In genomic region chr5:127615459-127615858, GRCm38 (mm10) we compare ENCODE assay signal across 8 mouse cellular contexts. TPM values are rescaled to one million over a fixed set of nuclear protein-coding genes. Genes with fewer than 3 reads are reported as not detected.
A peak's percentile ranks its signal among the peaks of the same experiment; 100 is the strongest.
DNase-seq lines count a peak whose midpoint lies in the region; ATAC-seq and TF ChIP-seq lines count a peak whose summit lies in the region.

No protein-coding gene starts in this region.

- 66% methylated on average over 3 of the region's 3 CpGs for WGBS in heart, adult 2 months
- 83% methylated on average over 3 of the region's 3 CpGs for WGBS in hindbrain, embryonic 15.5 days
- 81% methylated on average over 3 of the region's 3 CpGs for WGBS in midbrain, embryonic 14.5 days

- no peak for DNase-seq in heart, adult 2 months
- DNase-seq in heart, postnatal 25 days (ENCODE audit: low spot score) = no peak
- DNase-seq in midbrain, embryonic 14.5 days = no peak
- no peak for DNase-seq in yolk sac, embryonic 10.5 days (ENCODE audit: low spot score)

- H3K4me1 ChIP-seq in heart, adult 2 months (ENCODE audit: control insufficient read depth, insufficient read depth, low read length) = peaks cover 28% of the 10 kb centered on the region
- peaks cover 21% of the 10 kb centered on the region for H3K4me1 ChIP-seq in cortical plate, adult 2 months (ENCODE audit: control insufficient read depth, insufficient read depth, low read length)
- peaks cover 44% of the 10 kb centered on the region for H3K4me1 ChIP-seq in hindbrain, embryonic 15.5 days (replicated peaks)
- H3K4me1 ChIP-seq in midbrain, embryonic 14.5 days (ENCODE audit: control insufficient read depth, insufficient read depth, low read length) = peaks cover 26% of the 10 kb centered on the region

- no peak for ATAC-seq in hindbrain, embryonic 15.5 days (ENCODE audit: low FRiP score, low read depth)
- ATAC-seq in midbrain, embryonic 14.5 days (ENCODE audit: low FRiP score, low TSS enrichment) = no peak
- ATAC-seq in frontal cortex, adult (ENCODE audit: low TSS enrichment) = no peak
- no peak for ATAC-seq in erythroid progenitor cell, adult 5-6 weeks (replicated peaks; ENCODE audit: low FRiP score, poor library complexity, severe bottlenecking)

- H3K36me3 ChIP-seq in heart, adult 2 months (ENCODE audit: control insufficient read depth, insufficient read depth, low read length) = peaks cover 7% of the 10 kb centered on the region
- no peaks in the 10 kb centered on the region for H3K36me3 ChIP-seq in hindbrain, embryonic 15.5 days
- no peaks in the 10 kb centered on the region for H3K36me3 ChIP-seq in midbrain, embryonic 14.5 days (ENCODE audit: control insufficient read depth, insufficient read depth, low read length)

- peaks cover 10% of the 10 kb centered on the region for H3K79me2 ChIP-seq in heart, adult 2 months (replicated peaks; ENCODE audit: control insufficient read depth, insufficient read depth, low read length)

- peak overlapping the region; percentile 96 for H3K4me2 ChIP-seq in hindbrain, embryonic 15.5 days
- H3K4me2 ChIP-seq in midbrain, embryonic 14.5 days (ENCODE audit: low read length) = peak overlapping the region; percentile 90

- no peaks in the 10 kb centered on the region for H3K27me3 ChIP-seq in heart, adult 2 months (ENCODE audit: control insufficient read depth, insufficient read depth, low read length)
- no peaks in the 10 kb centered on the region for H3K27me3 ChIP-seq in hindbrain, embryonic 15.5 days
- H3K27me3 ChIP-seq in midbrain, embryonic 14.5 days (ENCODE audit: control insufficient read depth, insufficient read depth, low read length) = no peaks in the 10 kb centered on the region

- TF ChIP-seq EP300 in heart, adult 2 months (IDR thresholded peaks at IDR 0.05; ENCODE audit: insufficient read depth, low read depth, low read length) = 0 out of 2 replicates have a peak, but pooled peaks have one; percentile 19

- no peak overlapping the region for H3K27ac ChIP-seq in heart, adult 2 months
- H3K27ac ChIP-seq in cortical plate, adult 2 months (ENCODE audit: insufficient read depth, low read length) = peak overlapping the region; percentile 69
- no peak overlapping the region for H3K27ac ChIP-seq in hindbrain, embryonic 15.5 days (replicated peaks)
- H3K27ac ChIP-seq in midbrain, embryonic 14.5 days (replicated peaks; ENCODE audit: low read depth, low read length) = no peak overlapping the region

- intact Hi-C loops in heart, adult 2 months (cut with DNase I) = no loop called here
- intact Hi-C loops in heart, postnatal 25 days (cut with DNase I) = no loop called here

- no peak for TF ChIP-seq CTCF in heart, adult 2 months (IDR thresholded peaks at IDR 0.05)
- TF ChIP-seq CTCF in cortical plate, adult 2 months (IDR thresholded peaks at IDR 0.05; ENCODE audit: extremely low read depth, insufficient read depth, low read length) = no peak

- peak overlapping the region; percentile 95; the same call in 1 of the 2 replicates for H3K4me3 ChIP-seq in heart, adult 2 months
- H3K4me3 ChIP-seq in cortical plate, adult 2 months (ENCODE audit: insufficient read depth, low read length) = peak overlapping the region; percentile 76
- H3K4me3 ChIP-seq in hindbrain, embryonic 15.5 days = peak overlapping the region; percentile 97
- peak overlapping the region; percentile 95 for H3K4me3 ChIP-seq in midbrain, embryonic 14.5 days (replicated peaks; ENCODE audit: low read depth, low read length)

- TF ChIP-seq POLR2A in heart, adult 2 months (IDR thresholded peaks at IDR 0.05; ENCODE audit: insufficient read depth, low read depth, low read length) = no peak
- no peak for TF ChIP-seq POLR2A in cortical plate, adult 2 months (IDR thresholded peaks at IDR 0.05; ENCODE audit: extremely low read depth, insufficient read depth, low read length)

- no peaks in the 10 kb centered on the region for H3K9me3 ChIP-seq in hindbrain, embryonic 15.5 days
- no peaks in the 10 kb centered on the region for H3K9me3 ChIP-seq in midbrain, embryonic 14.5 days (ENCODE audit: control insufficient read depth, low read length)

- H3K9ac ChIP-seq in heart, adult 2 months (ENCODE audit: low read depth, low read length) = no peak overlapping the region; the same call in 1 of the 2 replicates
- peak overlapping the region; percentile 92; the same call in 1 of the 2 replicates for H3K9ac ChIP-seq in hindbrain, embryonic 15.5 days
- H3K9ac ChIP-seq in midbrain, embryonic 14.5 days (replicated peaks; ENCODE audit: low read length) = peak overlapping the region; percentile 96; the same call in 1 of the 2 replicates

RNA-seq across cellular contexts. Expression of gene Glt1d1, which starts 16.6 kb away (rescaled TPM):
- total RNA-seq in heart, adult 2 months (2021) = not detected
- not detected in 2 replicates for polyA plus RNA-seq in heart, adult 2 months (2012; rRNA removed)
- total RNA-seq in heart, postnatal 25 days (2021) = not detected
- 20.5 and 20.9 TPM in 2 replicates for polyA plus RNA-seq in cortical plate, adult 2 months (2012; rRNA removed)
- 1.7 and 2.3 TPM in 2 replicates for polyA plus RNA-seq in hindbrain, embryonic 15.5 days (2015; fragmentation: Nextera tagmentation; extraction: Ambion mirVana)
- polyA plus RNA-seq in midbrain, embryonic 14.5 days (2014; fragmentation: Nextera tagmentation; extraction: Ambion mirVana) = 1.1 and 1.6 TPM in 2 replicates
- 0.42 and 4.0 TPM in 2 replicates for total RNA-seq in erythroid progenitor cell, adult 5-6 weeks (2015; ENCODE audit: low replicate concordance)
- 0.53 and 0.64 TPM in 2 replicates for total RNA-seq in erythroid progenitor cell, adult 5-6 weeks (2017; ENCODE audit: low replicate concordance)

RNA-seq across cellular contexts. Expression of gene Slc15a4, which starts 17.2 kb away (rescaled TPM):
- 10 to 100 TPM; 13.1 to 13.6 TPM for total RNA-seq in heart, adult 2 months (2021)
- 10.6 and 15.0 TPM in 2 replicates for polyA plus RNA-seq in heart, adult 2 months (2012; rRNA removed)
- 10 to 100 TPM; 11.9 to 13.1 TPM for total RNA-seq in heart, postnatal 25 days (2021)
- 21.3 and 32.0 TPM in 2 replicates for polyA plus RNA-seq in cortical plate, adult 2 months (2012; rRNA removed)
- polyA plus RNA-seq in hindbrain, embryonic 15.5 days (2015; fragmentation: Nextera tagmentation; extraction: Ambion mirVana) = 30.8 and 35.2 TPM in 2 replicates
- polyA plus RNA-seq in midbrain, embryonic 14.5 days (2014; fragmentation: Nextera tagmentation; extraction: Ambion mirVana) = 22.8 and 27.3 TPM in 2 replicates
- total RNA-seq in erythroid progenitor cell, adult 5-6 weeks (2015; ENCODE audit: low replicate concordance) = 3.2 and 11.3 TPM in 2 replicates
- 6.9 and 7.3 TPM in 2 replicates for total RNA-seq in erythroid progenitor cell, adult 5-6 weeks (2017; ENCODE audit: low replicate concordance)
